Mouse (Mus musculus) cerebellum, adult 2 months (tissue): ENCODE measurements at regions not wholly inside any gene's neighbourhood (a gene's known extent, or its start where the extent isn't known, plus 50 kb on each side); places are given as distances from the start of the nearest gene placed in this dataset.

Experiments used
- CTCF ChIP-seq: fragments of 200-500 bp; IDR thresholded peaks from 2 replicates; pipeline ENCODE4 v1.5.1; 2011; ENCODE audit warnings: low read depth, mild to moderate bottlenecking, control low read depth, low read length, moderate library complexity, borderline replicate concordance; ENCODE audit not compliant: insufficient read depth
- POLR2A ChIP-seq: fragments of 200-500 bp; IDR thresholded peaks from 2 replicates; pipeline ENCODE4 v1.6.1; 2011; ENCODE audit warnings: low read length, control low read depth, borderline replicate concordance; ENCODE audit not compliant: insufficient read depth

- no peak for TF ChIP-seq CTCF
- no peak for TF ChIP-seq POLR2A
Observed at GRCm38 (mm10) chr10:8095924-8096323, 139.9 kb upstream of the Tab2 start.
